Mouse (Mus musculus) megakaryocyte-erythroid progenitor cell, adult 5-6 weeks (primary cell): Measurements from ENCODE around the gene Ndufs2. TPM values are rescaled to one million over a fixed set of nuclear protein-coding genes. Genes with fewer than 3 reads are reported as not detected.
A peak's percentile ranks its signal among the peaks of the same experiment; 100 is the strongest.

Experiments used
- ATAC-seq: replicated peaks from 2 replicates; pipeline ENCODE4 v1.8.0; 2016; ENCODE audit warnings: mild to moderate bottlenecking, inconsistent platforms; ENCODE audit not compliant: severe bottlenecking, poor library complexity, low FRiP score, low TSS enrichment
- total RNA-seq, 2 experiments: library from RNA; stranded (forward) in 1 of 2; stranded (reverse) in 1 of 2; fragments of 200-1000, 215-1000 nt in 1 of 2; fragments of >200 nt in 1 of 2; fragmentation: Nextera tagmentation in 1 of 2; gene quantifications; 2 replicates each; pipeline ENCODE4 v1.2.3; 2014 to 2017

The Ndufs2 gene
- total RNA-seq, 2 experiments from 2014 or later = 280 to 313 TPM

DNA sequence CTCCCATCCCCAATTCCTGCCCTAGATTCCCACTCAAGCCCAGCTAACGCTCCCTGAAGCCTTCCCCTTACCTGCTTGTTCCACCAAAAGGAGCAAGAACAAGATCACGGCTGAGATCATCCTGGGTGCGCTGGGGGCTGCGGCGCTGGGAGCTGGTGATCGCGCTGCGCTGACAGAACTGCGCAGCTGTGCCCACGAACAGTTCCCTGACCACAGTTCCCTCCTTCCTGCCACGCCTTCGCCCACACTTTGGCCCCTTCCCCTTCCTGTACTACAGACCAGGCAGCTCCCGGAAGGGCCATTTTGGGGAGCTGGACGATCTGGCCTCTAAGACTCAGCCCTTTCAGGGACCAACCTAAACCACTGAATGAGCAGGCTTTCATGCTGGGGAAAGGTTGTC, 17.1 kb downstream of the Ndufs2 start, which contains the start of gene Fcer1g:
Gene Fcer1g, minus strand, starts transcription at position 240 of the 400 bp plus-strand sequence.
- no peak for ATAC-seq

- ATAC-seq = peak; percentile 74
Measured at GRCm38 (mm10) chr1:171232800-171233730, 18.1 kb downstream of the Ndufs2 start.

GRCm38 (mm10) chr1:171232348-171232747, 18.8 kb downstream of the Ndufs2 start:
- no peak for ATAC-seq

GRCm38 (mm10) chr1:171231844-171232243, 19.3 kb downstream of the Ndufs2 start:
- no peak for ATAC-seq

DNA sequence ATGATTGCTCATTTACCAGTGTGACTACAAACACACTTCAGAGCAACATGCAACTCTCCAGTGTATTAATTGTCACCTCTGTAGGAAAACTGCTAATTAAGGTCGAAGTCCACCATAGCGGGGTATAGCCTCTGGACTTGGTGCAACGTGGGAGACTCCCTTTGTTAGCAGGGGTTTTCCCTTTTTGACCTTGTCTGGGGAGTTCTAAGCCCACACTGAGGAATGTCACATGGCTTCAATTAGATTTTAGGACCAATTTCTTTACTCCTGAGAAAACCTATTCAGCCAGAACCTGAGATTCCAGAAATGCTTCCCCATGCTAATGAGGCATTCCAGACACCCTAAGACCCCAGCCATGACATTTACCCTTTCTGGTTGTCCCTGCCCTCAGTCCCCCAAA, 21.0 kb downstream of the Ndufs2 start:
- ATAC-seq = no peak

DNA sequence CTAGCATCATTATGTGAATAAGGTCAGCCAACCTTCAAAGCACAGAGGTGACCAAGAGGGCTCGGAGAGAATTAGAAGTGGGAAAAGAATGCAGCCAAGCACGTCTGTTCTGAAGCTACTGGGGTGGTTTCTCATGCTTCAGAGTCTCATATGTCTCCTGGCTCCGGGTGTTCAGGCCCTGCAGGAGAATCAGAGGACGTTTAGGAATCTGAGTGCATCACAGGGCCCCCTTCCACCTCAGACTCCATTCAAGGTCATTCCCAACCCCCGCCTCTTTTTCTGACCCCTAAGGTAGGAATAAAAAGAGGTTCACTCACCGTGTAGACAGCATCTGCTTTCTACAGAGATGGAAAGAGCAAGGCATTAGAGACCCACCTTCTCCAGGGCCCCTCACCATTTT, 21.4 kb downstream of the Ndufs2 start:
- ATAC-seq = no peak

DNA sequence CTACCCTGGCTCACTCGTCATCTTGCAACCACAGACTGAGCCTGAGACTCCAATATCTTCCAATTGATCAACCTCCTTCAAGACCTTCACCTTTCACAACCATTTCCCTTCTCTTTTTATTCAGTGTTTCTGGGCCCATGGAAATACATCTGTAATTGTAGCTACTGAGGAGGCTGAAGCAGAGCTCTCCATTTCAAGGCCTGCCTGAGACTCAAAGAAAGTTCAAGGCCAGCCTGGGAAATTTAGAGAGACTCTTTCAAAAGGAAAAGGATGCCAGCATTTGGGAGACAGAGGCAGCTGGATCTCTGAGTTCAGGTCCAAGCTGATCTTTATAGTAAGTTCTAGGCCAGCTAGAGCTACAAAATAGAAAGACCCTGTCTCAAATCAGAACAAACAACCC, 23.3 kb downstream of the Ndufs2 start:
- ATAC-seq = no peak

- no peak for ATAC-seq
Measured at GRCm38 (mm10) chr1:171226780-171227179, 24.4 kb downstream of the Ndufs2 start.

DNA sequence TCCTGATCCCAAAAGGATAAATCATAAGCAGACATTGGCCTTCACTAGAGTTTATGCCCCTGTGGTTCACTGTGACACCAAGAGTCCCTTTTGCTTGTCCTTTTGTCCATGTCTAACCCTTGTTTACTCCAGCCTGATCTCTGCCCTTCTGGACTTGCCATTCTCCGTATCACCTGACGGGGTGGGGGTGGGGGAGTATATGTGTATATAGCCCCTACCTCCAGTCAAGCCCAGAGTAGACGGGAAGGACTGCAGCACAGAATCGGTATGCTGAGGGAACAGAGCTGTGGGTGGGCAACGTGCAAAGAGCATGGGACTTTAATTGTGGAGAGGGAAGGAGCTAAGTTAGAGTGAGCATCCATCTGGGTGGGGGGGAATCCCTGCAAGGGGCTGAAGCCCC, 26.3 kb downstream of the Ndufs2 start, which contains the start of gene Apoa2:
Gene Apoa2, plus strand, starts transcription at position 198 of the 400 bp plus-strand sequence.
- no peak for ATAC-seq

DNA sequence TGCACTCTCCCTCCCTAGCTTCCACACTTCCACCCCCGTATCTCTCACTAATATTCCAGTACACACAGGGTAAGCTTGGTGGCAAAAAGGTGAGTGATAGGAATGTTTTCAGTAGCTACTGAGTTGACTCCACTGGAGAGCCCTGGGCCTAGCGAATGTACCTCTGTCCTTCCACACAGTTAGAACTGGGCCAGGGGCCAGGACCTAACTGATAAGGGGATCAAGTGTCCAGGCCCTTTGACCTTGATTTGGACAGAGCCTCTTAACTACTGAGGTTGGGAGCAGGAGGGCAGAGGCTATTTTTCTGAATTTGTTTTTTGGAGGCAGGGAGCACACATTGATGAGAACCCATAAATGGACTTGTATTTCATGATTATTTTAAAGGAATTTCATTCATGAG, 27.4 kb downstream of the Ndufs2 start:
- no peak for ATAC-seq

DNA sequence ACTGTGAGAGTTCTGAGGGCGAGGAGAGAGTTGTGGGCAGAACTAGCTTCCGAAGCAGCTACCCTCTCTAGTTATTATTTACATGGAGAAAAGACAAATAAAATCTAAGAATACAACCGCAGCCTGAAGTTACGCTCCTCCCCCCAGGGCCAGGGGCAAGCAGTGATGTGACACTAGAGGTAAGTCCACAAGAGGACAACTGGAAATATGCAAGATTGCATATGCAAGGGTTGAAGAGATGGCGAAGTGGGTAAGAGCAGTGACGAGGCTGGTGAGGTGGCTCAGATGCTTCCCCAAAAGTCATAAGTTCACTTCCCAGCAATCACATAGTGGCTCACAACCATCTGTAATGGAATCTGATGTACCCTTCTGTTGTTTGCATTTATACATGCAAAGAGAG, 28.0 kb downstream of the Ndufs2 start:
- ATAC-seq = no peak

DNA sequence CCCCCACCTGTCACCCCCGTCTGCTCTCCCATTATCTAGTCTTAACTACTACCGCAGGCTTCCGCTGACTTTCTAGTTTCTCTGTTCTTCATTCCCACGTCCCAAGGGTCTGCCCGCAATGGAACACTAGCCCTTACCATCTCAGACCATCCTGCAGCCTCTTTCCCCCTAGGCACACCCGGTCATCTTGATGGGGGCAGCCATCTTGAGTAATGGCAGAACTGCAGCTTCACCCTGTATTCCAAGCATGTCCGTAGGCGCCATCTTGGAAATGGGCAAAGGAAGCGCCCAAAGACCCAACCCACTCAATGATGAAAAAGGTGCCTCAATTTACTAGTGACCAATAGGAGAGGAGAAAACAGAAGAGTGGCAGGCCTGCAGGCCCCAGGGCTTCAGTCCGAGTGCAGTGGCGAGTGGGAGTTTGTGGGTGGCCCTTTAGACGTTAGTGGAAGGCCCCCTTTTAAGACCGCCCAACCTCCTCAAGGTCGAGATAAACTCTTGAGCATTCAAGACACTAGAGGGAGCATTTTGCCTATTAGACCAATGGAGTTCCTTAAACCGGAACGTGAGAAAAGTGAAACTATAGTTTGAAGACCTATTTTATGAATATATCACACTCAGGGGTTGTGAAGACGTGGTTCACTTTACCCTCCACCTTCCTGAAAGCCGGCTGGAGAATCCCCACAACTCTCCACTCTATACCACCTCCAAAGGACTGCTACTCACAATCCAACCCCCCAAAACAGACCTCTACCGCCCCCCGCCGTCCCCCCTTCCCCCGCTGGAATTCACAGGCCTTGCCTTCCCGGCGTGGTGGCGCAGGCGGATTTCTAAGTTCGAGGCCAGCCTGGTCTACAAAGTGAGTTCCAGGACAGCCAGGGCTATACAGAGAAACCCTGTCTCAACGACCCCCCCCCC, 28.7 kb downstream of the Ndufs2 start, which contains the start of gene Tomm40l:
Gene Tomm40l, minus strand, starts transcription at position 277 of the 918 bp plus-strand sequence.
- ATAC-seq = peak; percentile 95

GRCm38 (mm10) chr1:171221281-171222193, 29.7 kb downstream of the Ndufs2 start:
- no peak for ATAC-seq

GRCm38 (mm10) chr1:171220871-171221270, 30.3 kb downstream of the Ndufs2 start:
- peak; percentile 56 for ATAC-seq

DNA sequence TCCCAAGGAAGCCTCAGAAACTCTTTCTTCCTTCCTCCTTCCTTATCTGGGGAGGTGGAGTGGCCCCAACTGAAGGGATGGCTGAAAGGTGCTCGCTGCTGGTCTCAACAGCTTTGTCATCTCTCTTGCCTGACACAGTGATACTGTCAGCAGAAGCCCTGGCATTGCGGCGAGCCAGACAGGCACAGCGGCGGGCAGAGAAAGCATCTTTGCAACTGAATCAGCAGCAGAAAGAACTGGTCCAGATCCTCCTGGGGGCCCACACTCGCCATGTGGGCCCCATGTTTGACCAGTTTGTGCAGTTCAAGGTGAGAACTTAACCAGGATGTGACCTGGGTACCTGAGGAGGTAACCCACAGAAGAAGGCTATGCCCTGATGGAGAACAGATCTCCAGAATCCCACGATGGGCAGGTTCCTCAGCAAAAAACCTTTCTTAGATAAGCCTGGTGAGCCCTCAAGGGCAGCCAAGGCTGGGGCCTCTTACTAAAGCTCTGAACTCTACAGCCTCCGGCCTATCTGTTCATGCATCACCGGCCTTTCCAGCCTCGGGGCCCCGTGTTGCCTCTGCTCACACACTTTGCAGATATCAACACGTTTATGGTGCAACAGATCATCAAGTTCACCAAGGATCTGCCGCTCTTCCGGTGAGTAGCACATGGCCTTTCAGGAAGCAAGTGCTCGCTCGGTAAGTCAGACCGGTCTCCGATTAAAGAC, 34.8 kb downstream of the Ndufs2 start:
- no peak for ATAC-seq

- no peak for ATAC-seq
Measured at GRCm38 (mm10) chr1:171213801-171214496, 37.2 kb downstream of the Ndufs2 start, which contains the start of gene Nr1i3. Gene Nr1i3 (plus strand): TSS chr1:171213970.

- ATAC-seq = no peak
Measured at GRCm38 (mm10) chr1:171212854-171213253, 38.3 kb downstream of the Ndufs2 start.

DNA sequence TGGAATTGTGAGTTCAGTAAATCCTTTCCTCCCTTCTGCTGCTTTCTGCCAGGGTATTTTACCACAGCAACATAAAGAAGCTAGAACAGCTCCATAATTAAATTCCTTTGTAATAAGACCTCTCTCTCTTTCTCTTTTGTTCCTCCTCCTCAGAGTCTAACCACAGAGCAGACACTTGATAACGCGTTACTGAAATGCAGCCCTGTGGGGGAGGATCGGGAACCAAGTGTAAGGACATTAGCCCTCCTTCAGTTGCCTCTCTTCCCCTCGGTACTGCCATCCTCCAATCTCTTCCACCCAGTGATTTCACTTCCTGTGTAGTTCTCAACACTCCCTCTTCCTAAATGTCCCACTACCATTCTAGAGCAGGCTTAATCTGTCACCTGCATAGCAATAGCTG, 41.8 kb downstream of the Ndufs2 start:
- peak; percentile 56; the same call in 1 of the 2 replicates for ATAC-seq
